Mouse (Mus musculus): ENCODE results near the gene Gm10337.

DNA sequence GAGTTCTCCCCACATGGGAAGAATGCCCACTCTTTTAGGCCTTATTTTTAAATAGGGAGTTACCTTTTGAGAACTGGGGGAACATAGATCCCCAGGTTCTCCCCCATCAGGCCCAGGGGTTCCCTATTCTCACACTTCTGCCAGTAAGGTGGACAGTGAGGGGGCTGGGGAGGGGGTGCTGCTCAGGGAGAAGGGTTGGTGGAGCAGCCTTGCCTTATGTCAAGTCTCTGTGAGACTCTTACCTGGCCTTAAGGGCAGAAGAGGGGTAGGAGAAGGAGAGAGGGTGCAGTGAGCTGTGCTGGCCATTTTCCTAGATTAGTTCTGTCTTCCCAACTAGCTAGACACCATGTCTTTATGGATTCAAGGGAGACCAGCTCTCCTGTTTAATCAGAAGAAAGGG lies 8.9 kb downstream of the Gm10337 start:
- no peak for TF ChIP-seq POLR2A (IDR thresholded peaks at IDR 0.05; ENCODE audit: control insufficient read depth, extremely low read depth, insufficient read depth, low read length, poor library complexity)
- TF ChIP-seq CTCF (IDR thresholded peaks at IDR 0.05; ENCODE audit: borderline replicate concordance, control insufficient read depth, extremely low read depth, insufficient read depth, low read length, poor library complexity), result no peak
